Mouse (Mus musculus): ENCODE measurements around the gene Hs6st3. TPM values are rescaled to one million over a fixed set of nuclear protein-coding genes. Genes with fewer than 3 reads are reported as not detected.

Gene Hs6st3
- total and polyA plus RNA-seq, 2 experiments from 2014 or later: 1.8 to 36.6 TPM

- no peaks in the 10 kb centered on the region for H3K27me3 ChIP-seq (ENCODE audit: insufficient read depth, low read length)
- no peak overlapping the region for H3K27ac ChIP-seq (ENCODE audit: low read depth, low read length)
- H3K36me3 ChIP-seq (ENCODE audit: insufficient read depth, low read length): no peaks in the 10 kb centered on the region
- no peak overlapping the region for H3K9ac ChIP-seq (replicated peaks; ENCODE audit: low read length, poor library complexity, severe bottlenecking)
- ATAC-seq (ENCODE audit: low FRiP score) (no peak), DNase-seq (ENCODE audit: low spot score) (peak; percentile 35)
- H3K4me3 ChIP-seq (ENCODE audit: low read depth, low read length): no peak overlapping the region
- H3K9me3 ChIP-seq (ENCODE audit: low read length): no peaks in the 10 kb centered on the region
- H3K4me2 ChIP-seq (ENCODE audit: low read depth, low read length, poor library complexity, severe bottlenecking): no peak overlapping the region
- peak; percentile 49 for TF ChIP-seq CTCF (IDR thresholded peaks at IDR 0.05)
- H3K4me1 ChIP-seq (ENCODE audit: insufficient read depth, low read length): peaks cover 3% of the 10 kb centered on the region; the same call in 1 of the 2 replicates
- WGBS: 63% methylated on average over 6 of the region's 6 CpGs
Measured at GRCm38 (mm10) chr14:119820562-119820961, 682.4 kb downstream of the Hs6st3 start.

GRCm38 (mm10) chr14:119831165-119832011, 693.2 kb downstream of the Hs6st3 start:
- ATAC-seq (ENCODE audit: low FRiP score) (peak; percentile 78), DNase-seq (ENCODE audit: low spot score) (peak; percentile 35)
- H3K27ac ChIP-seq (ENCODE audit: low read depth, low read length): 0 out of 2 replicates have a peak overlapping the region, but pooled peaks have one; percentile 52
- peaks cover 10% of the 10 kb centered on the region; the same call in 1 of the 2 replicates for H3K4me1 ChIP-seq (ENCODE audit: insufficient read depth, low read length)
- 34% methylated on average over 19 of the region's 19 CpGs for WGBS
- H3K27me3 ChIP-seq (ENCODE audit: insufficient read depth, low read length): no peaks in the 10 kb centered on the region
- H3K4me2 ChIP-seq (ENCODE audit: low read depth, low read length, poor library complexity, severe bottlenecking): peak overlapping the region; percentile 19
- no peaks in the 10 kb centered on the region for H3K36me3 ChIP-seq (ENCODE audit: insufficient read depth, low read length)
- H3K9me3 ChIP-seq (ENCODE audit: low read length): no peaks in the 10 kb centered on the region
- 0 out of 2 replicates have a peak overlapping the region, but pooled peaks have one; percentile 1 for H3K4me3 ChIP-seq (ENCODE audit: low read depth, low read length)
- peak overlapping the region; percentile 2; the same call in 1 of the 2 replicates for H3K9ac ChIP-seq (replicated peaks; ENCODE audit: low read length, poor library complexity, severe bottlenecking)
- TF ChIP-seq CTCF (IDR thresholded peaks at IDR 0.05): no peak

DNA sequence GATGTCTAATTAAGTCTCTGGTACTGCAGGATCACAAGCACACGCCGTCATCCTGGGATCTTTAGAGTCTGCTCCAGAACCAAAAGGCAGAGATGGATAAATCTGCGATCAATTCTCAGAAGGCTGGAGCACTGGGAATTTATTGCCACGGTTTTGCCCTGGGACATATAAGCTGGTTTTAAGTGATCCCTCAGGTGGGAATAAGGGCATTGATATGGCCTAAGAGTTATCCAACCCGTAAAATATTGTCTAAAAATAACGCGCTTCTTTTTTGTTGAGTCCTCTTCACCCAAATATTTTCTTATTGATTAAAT, 693.8 kb downstream of the Hs6st3 start:
- ATAC-seq (ENCODE audit: low FRiP score) (no peak), DNase-seq (ENCODE audit: low spot score) (no peak)
- TF ChIP-seq CTCF (IDR thresholded peaks at IDR 0.05): no peak
- 39% methylated on average over 7 of the region's 7 CpGs for WGBS
- H3K9ac ChIP-seq (replicated peaks; ENCODE audit: low read length, poor library complexity, severe bottlenecking): peak overlapping the region; percentile 2; the same call in 1 of the 2 replicates
- H3K4me3 ChIP-seq (ENCODE audit: low read depth, low read length): 0 out of 2 replicates have a peak overlapping the region, but pooled peaks have one; percentile 1
- peak overlapping the region; percentile 52; the same call in 1 of the 2 replicates for H3K27ac ChIP-seq (ENCODE audit: low read depth, low read length)
- H3K9me3 ChIP-seq (ENCODE audit: low read length): no peaks in the 10 kb centered on the region
- H3K36me3 ChIP-seq (ENCODE audit: insufficient read depth, low read length): no peaks in the 10 kb centered on the region
- H3K4me1 ChIP-seq (ENCODE audit: insufficient read depth, low read length): peaks cover 10% of the 10 kb centered on the region; the same call in 1 of the 2 replicates
- no peaks in the 10 kb centered on the region for H3K27me3 ChIP-seq (ENCODE audit: insufficient read depth, low read length)
- H3K4me2 ChIP-seq (ENCODE audit: low read depth, low read length, poor library complexity, severe bottlenecking): peak overlapping the region; percentile 19

GRCm38 (mm10) chr14:119832940-119833339, 694.8 kb downstream of the Hs6st3 start:
- TF ChIP-seq CTCF (IDR thresholded peaks at IDR 0.05): no peak
- no peaks in the 10 kb centered on the region for H3K36me3 ChIP-seq (ENCODE audit: insufficient read depth, low read length)
- H3K27me3 ChIP-seq (ENCODE audit: insufficient read depth, low read length): no peaks in the 10 kb centered on the region
- no peak overlapping the region for H3K27ac ChIP-seq (ENCODE audit: low read depth, low read length)
- ATAC-seq (ENCODE audit: low FRiP score): no peak
- no peak for DNase-seq (ENCODE audit: low spot score)
- no peak overlapping the region for H3K4me3 ChIP-seq (ENCODE audit: low read depth, low read length)
- H3K9me3 ChIP-seq (ENCODE audit: low read length): no peaks in the 10 kb centered on the region
- H3K4me1 ChIP-seq (ENCODE audit: insufficient read depth, low read length): peaks cover 10% of the 10 kb centered on the region; the same call in 1 of the 2 replicates
- no peak overlapping the region for H3K4me2 ChIP-seq (ENCODE audit: low read depth, low read length, poor library complexity, severe bottlenecking)
- H3K9ac ChIP-seq (replicated peaks; ENCODE audit: low read length, poor library complexity, severe bottlenecking): no peak overlapping the region
- WGBS: 25% methylated on average over 9 of the region's 9 CpGs

- Histone ChIP-seq H3K36me3 (ENCODE audit: insufficient read depth, low read length) (no peaks in the 10 kb centered on the region), H3K27me3 (ENCODE audit: insufficient read depth, low read length) (no peaks in the 10 kb centered on the region), H3K4me3 (ENCODE audit: low read depth, low read length) (no peak overlapping the region), H3K4me2 (ENCODE audit: low read depth, low read length, poor library complexity, severe bottlenecking) (no peak overlapping the region), H3K9me3 (ENCODE audit: low read length) (no peaks in the 10 kb centered on the region), H3K4me1 (ENCODE audit: insufficient read depth, low read length) (peaks cover 10% of the 10 kb centered on the region; the same call in 1 of the 2 replicates), H3K27ac (ENCODE audit: low read depth, low read length) (no peak overlapping the region), H3K9ac (replicated peaks; ENCODE audit: low read length, poor library complexity, severe bottlenecking) (no peak overlapping the region)
- ATAC-seq (ENCODE audit: low FRiP score) (no peak), DNase-seq (ENCODE audit: low spot score) (no peak)
- WGBS: 31% methylated on average over 8 of the region's 8 CpGs
- no peak for TF ChIP-seq CTCF (IDR thresholded peaks at IDR 0.05)
Measured at GRCm38 (mm10) chr14:119834008-119834700, 696.0 kb downstream of the Hs6st3 start.
